Mouse (Mus musculus) heart, embryonic 10.5 days (tissue): ENCODE results near the gene Wnt1. TPM values are rescaled to one million over a fixed set of nuclear protein-coding genes. Genes with fewer than 3 reads are reported as not detected.

Experiments
- DNase-seq: peaks from one replicate; pipeline ENCODE4 v3.0.0-alpha.2; 2017; ENCODE audit warnings: low spot score
- H3K27ac ChIP-seq: fragments of 300-500 bp; sonication (generic); 2 replicates; pipeline ENCODE4 v1.5.1; 2016; ENCODE audit warnings: mild to moderate bottlenecking
- H3K27me3 ChIP-seq: fragments of 300-500 bp; sonication (generic); 2 replicates; pipeline ENCODE4 v1.6.1; 2016; ENCODE audit warnings: mild to moderate bottlenecking; ENCODE audit not compliant: poor library complexity, insufficient read depth, severe bottlenecking
- H3K36me3 ChIP-seq: fragments of 300-500 bp; sonication (generic); 2 replicates; pipeline ENCODE4 v1.6.1; 2016; ENCODE audit warnings: mild to moderate bottlenecking, moderate library complexity
- H3K4me1 ChIP-seq: fragments of 300-500 bp; sonication (generic); 2 replicates; pipeline ENCODE4 v1.6.1; 2016; ENCODE audit warnings: mild to moderate bottlenecking
- H3K4me3 ChIP-seq: fragments of 300-500 bp; sonication (generic); 2 replicates; pipeline ENCODE4 v1.5.1; 2016; ENCODE audit warnings: mild to moderate bottlenecking, moderate library complexity
- H3K9me3 ChIP-seq: fragments of 300-500 bp; sonication (generic); 2 replicates; pipeline ENCODE4 v1.6.1; 2016; ENCODE audit warnings: mild to moderate bottlenecking, moderate library complexity
- WGBS: fragments of 180-500 bp; shearing (Covaris S2); methylation state at CpG from one replicate; pipeline ENCODE4 v1.1.7; 2016; 5-methylcytosine and 5-hydroxymethylcytosine counted together
- polyA plus RNA-seq: library from polyadenylated mRNA; unstranded; fragments of >200 nt; fragmentation: Nextera tagmentation; extraction: Ambion mirVana; gene quantifications from 2 replicates; pipeline ENCODE4 v1.2.1, GENCODE M21; 2016

The Wnt1 gene
- polyA plus RNA-seq, 1 experiment from 2014 or later, result not detected

DNA sequence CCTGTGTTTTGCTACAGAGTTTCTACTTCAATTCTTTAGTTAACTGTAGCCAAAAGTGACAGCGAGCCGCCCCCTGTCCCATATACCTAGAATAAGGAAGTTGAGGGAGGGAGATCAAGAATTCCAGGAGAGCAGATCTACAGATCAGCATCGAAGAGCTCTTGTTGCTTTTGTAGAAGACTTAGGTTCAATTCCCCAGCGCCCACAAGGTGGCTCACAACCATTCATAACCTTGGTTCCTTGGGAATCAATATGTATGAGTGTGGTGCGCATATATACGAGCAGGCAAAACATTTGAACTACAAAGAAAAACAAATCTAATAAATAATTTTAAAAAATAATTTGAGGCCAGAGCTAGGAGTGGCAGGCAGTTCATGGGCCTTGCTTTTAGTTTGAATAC lies 8.5 kb upstream of the Wnt1 start:
- peaks cover 41% of the 10 kb centered on the region for H3K4me1 ChIP-seq
- no peak for DNase-seq
- no peak overlapping the region for H3K4me3 ChIP-seq
- 26% methylated on average over 6 of the region's 6 CpGs for WGBS
- no peak overlapping the region for H3K27ac ChIP-seq
- no peaks in the 10 kb centered on the region for H3K9me3 ChIP-seq
- H3K36me3 ChIP-seq, result no peaks in the 10 kb centered on the region
- H3K27me3 ChIP-seq, result peaks cover 90% of the 10 kb centered on the region

GRCm38 (mm10) chr15:98785744-98786143 lies 3.9 kb upstream of the Wnt1 start:
- Histone ChIP-seq H3K27me3 (peaks cover 90% of the 10 kb centered on the region), H3K4me1 (peaks cover 13% of the 10 kb centered on the region), H3K36me3 (no peaks in the 10 kb centered on the region), H3K9me3 (no peaks in the 10 kb centered on the region), H3K4me3 (no peak overlapping the region), H3K27ac (no peak overlapping the region)
- WGBS, result 27% methylated on average over 7 of the region's 7 CpGs
- no peak for DNase-seq

DNA sequence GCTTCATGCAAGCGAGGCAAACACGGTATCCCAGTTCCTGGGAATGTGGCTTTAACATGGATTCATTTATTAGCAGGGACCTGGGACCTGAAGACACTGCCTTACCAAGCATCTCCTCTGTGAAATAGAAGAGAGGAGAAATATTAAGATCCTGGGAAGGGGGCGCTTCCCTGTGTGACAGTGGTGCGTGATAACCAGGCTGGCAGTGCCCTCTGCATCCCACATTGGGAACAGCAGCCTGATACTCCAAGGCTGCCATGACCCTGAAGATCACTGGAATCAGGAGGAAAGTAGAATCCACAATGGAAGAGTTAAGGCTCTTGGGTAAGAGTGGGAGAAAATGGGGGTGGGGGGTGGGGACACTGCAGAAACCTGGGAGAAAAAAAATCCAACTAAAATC lies 1.7 kb upstream of the Wnt1 start:
- Histone ChIP-seq H3K27ac (no peak overlapping the region), H3K9me3 (no peaks in the 10 kb centered on the region), H3K4me1 (peaks cover 34% of the 10 kb centered on the region), H3K27me3 (peaks cover 90% of the 10 kb centered on the region), H3K36me3 (no peaks in the 10 kb centered on the region), H3K4me3 (no peak overlapping the region)
- no peak for DNase-seq
- 31% methylated on average over 4 of the region's 4 CpGs for WGBS

DNA sequence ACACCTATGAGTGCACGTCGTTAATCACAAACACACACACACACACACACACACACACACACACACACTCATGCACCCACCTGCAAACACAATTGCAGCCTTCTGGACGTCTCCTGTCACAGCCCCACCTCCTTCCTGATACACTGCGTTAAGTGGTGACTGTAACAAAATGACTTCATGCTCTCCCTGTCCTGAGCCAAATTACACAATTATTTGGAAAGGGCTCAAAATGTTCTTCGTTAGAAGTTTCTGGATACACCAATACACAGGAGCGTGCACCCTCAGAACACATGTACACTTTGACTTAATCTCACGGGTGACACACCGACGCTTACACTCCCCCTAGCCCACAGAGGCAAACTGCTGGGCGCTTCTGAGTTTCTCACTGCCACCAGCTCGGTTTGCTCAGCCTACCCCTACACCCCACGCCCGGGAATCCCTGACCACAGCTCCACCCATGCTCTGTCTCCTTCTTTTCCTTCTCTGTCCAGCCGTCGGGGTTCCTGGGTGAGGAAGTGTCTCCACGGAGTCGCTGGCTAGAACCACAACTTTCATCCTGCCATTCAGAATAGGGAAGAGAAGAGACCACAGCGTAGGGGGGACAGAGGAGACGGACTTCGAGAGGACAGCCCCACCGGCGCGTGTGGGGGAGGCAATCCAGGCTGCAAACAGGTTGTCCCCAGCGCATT lies 541 bp upstream of the Wnt1 start:
- H3K27ac ChIP-seq, result no peak overlapping the region
- H3K4me3 ChIP-seq, result peak overlapping the region; percentile 36
- no peaks in the 10 kb centered on the region for H3K36me3 ChIP-seq
- DNase-seq, result no peak
- H3K4me1 ChIP-seq, result peaks cover 39% of the 10 kb centered on the region
- H3K9me3 ChIP-seq, result no peaks in the 10 kb centered on the region
- peaks cover 98% of the 10 kb centered on the region for H3K27me3 ChIP-seq
- WGBS, result 11% methylated on average over 24 of the region's 24 CpGs

DNA sequence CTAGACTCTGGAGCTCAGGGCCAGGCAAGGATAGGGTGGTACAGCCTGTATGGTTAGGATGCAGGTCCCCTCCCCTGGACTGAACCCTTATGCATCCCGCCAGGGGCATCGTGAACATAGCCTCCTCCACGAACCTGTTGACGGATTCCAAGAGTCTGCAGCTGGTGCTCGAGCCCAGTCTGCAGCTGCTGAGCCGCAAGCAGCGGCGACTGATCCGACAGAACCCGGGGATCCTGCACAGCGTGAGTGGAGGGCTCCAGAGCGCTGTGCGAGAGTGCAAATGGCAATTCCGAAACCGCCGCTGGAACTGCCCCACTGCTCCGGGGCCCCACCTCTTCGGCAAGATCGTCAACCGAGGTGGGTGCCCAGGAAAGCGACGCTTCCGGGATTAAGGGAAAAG lies 1.1 kb downstream of the Wnt1 start:
- Histone ChIP-seq H3K4me3 (peak overlapping the region; percentile 39), H3K36me3 (no peaks in the 10 kb centered on the region), H3K27ac (no peak overlapping the region), H3K9me3 (no peaks in the 10 kb centered on the region), H3K27me3 (peaks cover 100% of the 10 kb centered on the region), H3K4me1 (peaks cover 39% of the 10 kb centered on the region)
- DNase-seq, result no peak
- WGBS, result under 1% methylated on average over 23 of the region's 23 CpGs

- no peak for DNase-seq
- H3K4me3 ChIP-seq, result peak overlapping the region; percentile 39
- WGBS, result 1% methylated on average over 12 of the region's 12 CpGs
Observed at GRCm38 (mm10) chr15:98791221-98791620, 1.6 kb downstream of the Wnt1 start.

GRCm38 (mm10) chr15:98791771-98792170 lies 2.1 kb downstream of the Wnt1 start:
- peaks cover 45% of the 10 kb centered on the region for H3K4me1 ChIP-seq
- WGBS, result 2% methylated on average over 23 of the region's 23 CpGs
- peak overlapping the region; percentile 39 for H3K4me3 ChIP-seq
- H3K9me3 ChIP-seq, result no peaks in the 10 kb centered on the region
- no peak overlapping the region for H3K27ac ChIP-seq
- DNase-seq, result no peak
- peaks cover 100% of the 10 kb centered on the region for H3K27me3 ChIP-seq
- no peaks in the 10 kb centered on the region for H3K36me3 ChIP-seq

More at GRCm38 (mm10) chr15:98791221-98791620, 1.6 kb downstream of the Wnt1 start:
- Histone ChIP-seq H3K27ac (no peak overlapping the region), H3K4me1 (peaks cover 40% of the 10 kb centered on the region), H3K9me3 (no peaks in the 10 kb centered on the region), H3K27me3 (peaks cover 100% of the 10 kb centered on the region), H3K36me3 (no peaks in the 10 kb centered on the region)

DNA sequence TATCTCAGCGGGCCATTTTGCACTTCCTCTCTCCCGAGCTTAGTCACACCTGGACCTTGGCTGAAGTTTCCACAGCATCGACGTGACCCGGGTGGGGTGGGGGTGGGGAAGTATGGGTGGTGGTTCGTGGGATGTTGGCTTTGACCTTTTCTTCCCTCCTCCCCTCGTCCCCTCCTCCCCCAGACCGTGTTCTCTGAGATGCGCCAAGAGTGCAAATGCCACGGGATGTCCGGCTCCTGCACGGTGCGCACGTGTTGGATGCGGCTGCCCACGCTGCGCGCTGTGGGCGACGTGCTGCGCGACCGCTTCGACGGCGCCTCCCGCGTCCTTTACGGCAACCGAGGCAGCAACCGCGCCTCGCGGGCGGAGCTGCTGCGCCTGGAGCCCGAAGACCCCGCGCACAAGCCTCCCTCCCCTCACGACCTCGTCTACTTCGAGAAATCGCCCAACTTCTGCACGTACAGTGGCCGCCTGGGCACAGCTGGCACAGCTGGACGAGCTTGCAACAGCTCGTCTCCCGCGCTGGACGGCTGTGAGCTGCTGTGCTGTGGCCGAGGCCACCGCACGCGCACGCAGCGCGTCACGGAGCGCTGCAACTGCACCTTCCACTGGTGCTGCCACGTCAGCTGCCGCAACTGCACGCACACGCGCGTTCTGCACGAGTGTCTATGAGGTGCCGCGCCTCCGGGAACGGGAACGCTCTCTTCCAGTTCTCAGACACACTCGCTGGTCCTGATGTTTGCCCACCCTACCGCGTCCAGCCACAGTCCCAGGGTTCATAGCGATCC lies 2.8 kb downstream of the Wnt1 start:
- DNase-seq, result no peak
- no peaks in the 10 kb centered on the region for H3K36me3 ChIP-seq
- H3K4me1 ChIP-seq, result peaks cover 50% of the 10 kb centered on the region
- no peak overlapping the region for H3K27ac ChIP-seq
- H3K27me3 ChIP-seq, result peaks cover 100% of the 10 kb centered on the region
- peak overlapping the region; percentile 39 for H3K4me3 ChIP-seq
- WGBS, result 2% methylated on average over 74 of the region's 75 CpGs
- no peaks in the 10 kb centered on the region for H3K9me3 ChIP-seq

DNA sequence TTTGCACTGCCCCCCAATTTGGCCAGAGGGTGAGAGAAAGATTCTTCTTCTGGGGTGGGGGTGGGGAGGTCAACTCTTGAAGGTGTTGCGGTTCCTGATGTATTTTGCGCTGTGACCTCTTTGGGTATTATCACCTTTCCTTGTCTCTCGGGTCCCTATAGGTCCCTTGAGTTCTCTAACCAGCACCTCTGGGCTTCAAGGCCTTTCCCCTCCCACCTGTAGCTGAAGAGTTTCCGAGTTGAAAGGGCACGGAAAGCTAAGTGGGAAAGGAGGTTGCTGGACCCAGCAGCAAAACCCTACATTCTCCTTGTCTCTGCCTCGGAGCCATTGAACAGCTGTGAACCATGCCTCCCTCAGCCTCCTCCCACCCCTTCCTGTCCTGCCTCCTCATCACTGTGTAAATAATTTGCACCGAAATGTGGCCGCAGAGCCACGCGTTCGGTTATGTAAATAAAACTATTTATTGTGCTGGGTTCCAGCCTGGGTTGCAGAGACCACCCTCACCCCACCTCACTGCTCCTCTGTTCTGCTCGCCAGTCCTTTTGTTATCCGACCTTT lies 3.6 kb downstream of the Wnt1 start:
- Histone ChIP-seq H3K27me3 (peaks cover 100% of the 10 kb centered on the region), H3K4me1 (peaks cover 55% of the 10 kb centered on the region), H3K36me3 (no peaks in the 10 kb centered on the region), H3K27ac (no peak overlapping the region), H3K9me3 (no peaks in the 10 kb centered on the region), H3K4me3 (peak overlapping the region; percentile 39; the same call in 1 of the 2 replicates)
- 3% methylated on average over 13 of the region's 13 CpGs for WGBS
- DNase-seq, result no peak

GRCm38 (mm10) chr15:98796803-98797595 lies 7.3 kb downstream of the Wnt1 start:
- no peaks in the 10 kb centered on the region for H3K36me3 ChIP-seq
- H3K4me1 ChIP-seq, result peaks cover 31% of the 10 kb centered on the region
- no peak overlapping the region for H3K27ac ChIP-seq
- no peak overlapping the region for H3K4me3 ChIP-seq
- peaks cover 100% of the 10 kb centered on the region for H3K27me3 ChIP-seq
- no peaks in the 10 kb centered on the region for H3K9me3 ChIP-seq
- 9% methylated on average over 13 of the region's 13 CpGs for WGBS
- DNase-seq, result no peak

DNA sequence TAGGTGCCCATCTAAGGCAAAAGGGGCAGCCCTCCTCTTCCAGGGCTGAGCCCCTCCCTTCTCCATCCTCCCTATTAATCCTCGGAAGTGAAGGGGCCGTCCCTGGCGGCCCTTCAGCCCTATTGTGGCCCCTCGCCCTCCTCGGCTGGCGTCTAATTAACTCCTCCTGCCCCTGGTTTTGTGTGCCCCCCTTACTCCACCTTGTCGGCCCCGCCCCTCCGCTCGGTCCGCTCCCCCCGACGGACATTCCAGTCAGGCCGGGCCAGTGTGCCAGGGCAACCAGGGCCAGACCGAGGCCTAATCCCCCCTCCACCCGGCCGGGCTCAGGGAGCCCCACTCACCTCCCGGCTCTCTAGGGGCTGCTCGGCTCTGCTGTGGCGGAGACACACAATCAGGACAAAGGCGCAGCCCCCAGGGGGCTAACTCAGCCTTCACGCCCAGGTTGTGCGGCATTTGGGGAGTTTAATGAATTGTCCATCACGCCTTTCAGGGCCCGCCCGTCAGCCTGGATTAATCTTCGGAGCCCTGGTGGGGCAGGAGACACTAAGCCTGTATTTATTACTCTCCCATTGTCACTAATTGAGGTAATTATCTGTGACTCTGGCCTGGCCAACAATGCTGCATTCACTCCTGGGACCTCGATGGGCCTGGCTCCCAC lies 8.3 kb downstream of the Wnt1 start:
- Histone ChIP-seq H3K9me3 (no peaks in the 10 kb centered on the region), H3K4me1 (peaks cover 23% of the 10 kb centered on the region), H3K27me3 (peaks cover 100% of the 10 kb centered on the region), H3K27ac (no peak overlapping the region), H3K4me3 (no peak overlapping the region; the same call in 1 of the 2 replicates), H3K36me3 (no peaks in the 10 kb centered on the region)
- 4% methylated on average over 28 of the region's 28 CpGs for WGBS
- DNase-seq, result no peak

GRCm38 (mm10) chr15:98798903-98799302 lies 9.2 kb downstream of the Wnt1 start:
- H3K27me3 ChIP-seq, result peaks cover 100% of the 10 kb centered on the region
- no peak overlapping the region for H3K4me3 ChIP-seq
- 45% methylated on average over 3 of the region's 3 CpGs for WGBS
- H3K36me3 ChIP-seq, result no peaks in the 10 kb centered on the region
- no peak overlapping the region for H3K27ac ChIP-seq
- H3K4me1 ChIP-seq, result peaks cover 27% of the 10 kb centered on the region
- DNase-seq, result no peak
- H3K9me3 ChIP-seq, result no peaks in the 10 kb centered on the region
